Mouse (Mus musculus) cerebellum, adult 11 months (tissue): ENCODE results near the gene Agpat3.
A peak's percentile ranks its signal among the peaks of the same experiment; 100 is the strongest.

Experiments
- DNase-seq: peaks from one replicate; pipeline ENCODE4 v3.0.0; 2022

The Agpat3 gene

GRCm38 (mm10) chr10:78323214-78323880 lies 28.9 kb downstream of the Agpat3 start:
- DNase-seq: peak; percentile 75

GRCm38 (mm10) chr10:78322806-78323205 lies 29.5 kb downstream of the Agpat3 start:
- DNase-seq: no peak

GRCm38 (mm10) chr10:78321133-78321757 lies 31.0 kb downstream of the Agpat3 start:
- no peak for DNase-seq

- DNase-seq: peak; percentile 78
These were observed 31.8 kb downstream of the Agpat3 start for GRCm38 (mm10) chr10:78320526-78320925.

DNA sequence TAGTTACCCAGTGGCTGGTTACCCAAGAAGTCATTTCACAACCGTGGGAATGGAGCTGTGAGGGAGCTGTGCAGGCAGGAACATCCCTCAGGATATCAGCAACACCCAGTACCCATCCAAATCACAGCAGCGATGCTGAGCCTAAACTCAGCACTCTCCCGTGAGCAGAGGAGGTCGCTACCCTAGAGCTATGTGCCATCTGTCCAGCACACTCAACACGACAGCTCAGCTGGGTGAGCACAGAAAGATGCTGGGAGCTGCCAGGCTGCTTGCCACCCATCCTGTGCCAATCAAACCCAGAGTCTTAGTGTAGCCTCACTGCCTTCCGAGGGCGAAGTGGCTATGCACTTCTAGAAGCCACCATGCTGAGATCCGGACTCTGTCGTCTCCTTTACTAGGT lies 32.3 kb downstream of the Agpat3 start:
- DNase-seq: no peak

DNA sequence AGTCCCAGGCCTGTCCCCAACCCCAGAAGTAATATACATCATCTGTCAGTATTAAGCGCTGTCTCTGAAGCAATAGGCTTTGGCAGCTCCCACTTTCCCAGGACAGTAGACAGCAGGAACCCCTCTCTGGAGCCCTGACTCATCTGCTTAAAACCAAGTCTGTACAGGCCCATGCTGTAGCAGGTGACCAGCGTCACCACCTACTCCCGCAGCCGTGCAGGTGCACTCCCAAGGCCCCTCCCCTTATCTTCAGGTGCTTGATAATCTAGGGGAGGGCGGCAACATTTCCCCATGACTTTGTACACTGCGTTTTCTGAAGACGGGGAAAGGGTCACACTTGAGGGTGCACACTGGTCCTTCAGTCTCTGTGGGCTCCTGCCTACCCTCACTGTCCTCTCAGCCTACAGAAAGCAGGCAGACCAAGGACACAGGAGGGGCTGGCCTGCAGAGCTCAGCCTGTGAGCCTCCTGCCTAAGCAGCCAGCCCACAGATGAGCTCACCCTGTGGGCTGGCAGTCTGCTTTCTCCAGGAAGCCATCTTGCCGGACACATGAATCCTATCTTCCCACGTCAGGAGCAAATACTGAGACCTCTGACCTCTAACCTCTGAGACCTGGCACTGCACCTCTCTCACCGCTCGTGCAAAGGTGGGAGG lies 34.9 kb downstream of the Agpat3 start:
- no peak for DNase-seq

- peak; percentile 52 for DNase-seq
These were observed 35.8 kb downstream of the Agpat3 start for GRCm38 (mm10) chr10:78316228-78317087.

DNA sequence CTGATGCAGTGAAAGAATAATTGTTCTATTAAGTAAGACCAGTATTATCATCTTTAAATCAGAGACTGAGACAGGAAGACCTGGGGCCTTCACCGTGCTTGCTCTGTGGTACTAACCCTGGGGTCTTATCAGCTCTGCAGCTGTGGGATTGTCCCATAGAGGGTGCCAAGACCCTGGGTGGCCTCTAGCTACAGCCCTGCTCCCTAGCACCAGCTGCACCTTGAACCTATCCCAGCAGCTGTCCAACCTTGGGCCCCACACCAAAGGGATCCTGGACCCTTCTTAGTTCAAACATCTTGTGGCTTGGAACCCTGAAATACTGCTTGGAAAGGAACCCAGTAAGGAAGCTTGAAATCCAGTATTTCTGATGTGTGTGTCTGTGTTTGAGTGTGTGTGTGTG lies 37.1 kb downstream of the Agpat3 start:
- DNase-seq: no peak

DNA sequence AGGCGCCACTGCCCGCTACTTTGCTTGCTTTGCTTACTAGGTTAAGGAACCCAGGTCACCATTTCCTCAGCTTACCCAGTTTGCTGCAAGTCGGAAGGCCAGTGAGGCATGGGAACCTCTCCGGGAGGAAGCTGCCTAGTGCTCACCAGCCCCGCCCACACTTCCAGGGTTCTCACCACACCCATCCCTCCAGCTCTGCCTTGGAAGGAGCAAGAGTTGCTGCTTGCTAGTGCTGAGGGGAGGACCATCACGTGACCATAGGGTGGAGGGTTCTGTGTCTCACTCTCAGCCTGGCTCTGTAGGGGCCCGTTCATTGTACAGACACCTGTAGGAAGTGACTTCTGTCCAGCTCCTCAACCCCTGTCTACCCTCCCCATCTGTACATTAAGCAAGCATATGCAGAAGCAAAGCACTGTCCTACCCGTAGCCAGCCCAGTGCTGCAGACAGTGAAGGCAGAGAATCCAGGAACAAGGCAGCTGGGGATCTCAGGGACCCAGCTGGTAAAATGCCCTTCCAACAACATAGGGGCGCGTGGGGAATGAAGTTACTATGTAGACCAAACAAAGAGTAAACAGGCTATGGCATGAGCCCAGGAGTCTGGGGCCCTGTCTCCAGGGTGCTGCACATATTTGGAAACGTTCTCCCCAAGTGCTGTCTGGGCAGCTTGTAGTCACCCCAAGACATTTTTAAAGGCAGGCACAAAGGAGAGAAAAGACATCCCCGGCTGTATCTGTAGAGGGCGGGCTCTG lies 40.2 kb downstream of the Agpat3 start:
- no peak for DNase-seq

DNA sequence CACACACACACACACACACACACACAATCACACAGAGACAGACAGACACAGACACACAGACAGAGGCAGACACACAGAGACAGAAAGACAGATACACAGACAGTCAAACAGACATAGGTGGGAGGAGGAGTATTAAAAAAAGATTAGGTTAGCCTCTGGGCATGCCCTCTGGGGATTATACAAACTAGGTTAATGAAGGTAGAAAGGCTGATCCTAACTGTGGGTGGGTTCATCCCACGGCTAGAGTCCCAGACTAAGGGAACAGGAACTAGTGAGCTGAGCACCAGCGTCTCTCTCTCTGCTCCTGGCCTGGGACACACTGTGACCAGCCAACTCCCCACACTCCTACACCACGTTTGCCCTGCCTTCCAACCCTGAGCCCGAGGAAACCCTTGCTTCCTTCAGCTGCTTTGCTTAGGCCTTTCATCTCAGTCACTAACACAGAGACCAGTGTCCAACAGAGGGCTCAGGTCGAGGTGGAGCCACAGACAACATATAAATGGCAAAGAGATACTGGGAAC lies 41.5 kb downstream of the Agpat3 start:
- DNase-seq: no peak

DNA sequence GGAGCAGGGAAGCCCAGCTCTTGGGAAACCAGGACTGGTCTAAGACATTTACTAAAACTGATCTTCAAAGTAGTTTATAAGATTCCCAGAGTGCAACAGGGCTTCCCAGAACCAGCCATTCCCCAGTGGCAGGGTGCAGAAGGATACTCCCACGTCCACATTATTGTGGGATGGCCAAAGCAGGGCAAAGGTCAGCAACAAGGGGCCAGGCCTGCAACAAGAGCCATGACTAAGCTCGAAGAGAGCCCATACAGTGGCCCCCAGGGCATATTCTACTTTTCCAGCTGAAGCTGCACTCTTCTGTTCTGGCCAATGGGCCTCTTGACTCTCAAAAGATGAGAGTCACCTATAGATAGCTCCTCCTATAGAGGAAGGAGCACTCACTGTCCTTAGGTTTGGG lies 43.7 kb downstream of the Agpat3 start:
- no peak for DNase-seq

GRCm38 (mm10) chr10:78307391-78307790 lies 44.9 kb downstream of the Agpat3 start:
- no peak for DNase-seq

- DNase-seq: no peak
These were observed 46.3 kb downstream of the Agpat3 start for GRCm38 (mm10) chr10:78306027-78306426.

DNA sequence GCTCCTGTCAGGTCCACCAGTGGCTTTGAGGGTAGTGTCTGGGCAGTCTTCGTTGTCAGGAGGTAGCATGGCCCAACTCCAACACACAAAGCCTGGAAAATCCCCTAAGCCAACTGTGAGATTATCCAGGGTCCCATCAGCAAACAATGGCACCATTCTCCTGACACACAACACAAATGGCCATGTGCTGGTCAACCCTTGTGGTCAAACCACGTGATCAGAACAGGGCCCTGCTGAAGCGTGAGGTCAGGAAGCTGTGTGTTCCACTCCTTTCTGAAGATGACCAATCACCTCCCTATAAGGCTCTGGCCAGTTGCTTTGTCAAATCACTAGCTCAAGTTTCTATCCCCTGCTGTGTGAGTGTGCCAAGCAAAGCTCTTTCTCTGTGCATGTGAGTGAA lies 47.3 kb downstream of the Agpat3 start:
- DNase-seq: no peak

DNA sequence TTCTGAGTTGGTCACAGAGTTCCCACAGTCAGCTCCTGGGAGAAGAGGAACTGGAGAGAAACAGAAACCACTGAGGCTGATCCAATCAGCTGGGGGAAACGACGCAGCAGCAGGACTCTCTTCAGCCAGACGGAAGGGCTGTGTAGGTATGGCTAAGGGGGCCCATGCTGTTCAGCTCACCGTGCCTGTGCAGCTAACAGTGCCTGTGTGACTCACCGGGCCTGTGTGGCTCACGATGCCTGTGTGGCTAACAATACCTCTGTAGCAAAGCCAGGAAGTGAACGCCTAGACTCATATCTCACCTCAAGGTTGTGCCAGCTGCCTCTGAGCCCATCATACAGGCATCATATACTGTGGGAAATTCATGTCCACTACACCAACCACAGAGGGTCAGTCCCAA lies 48.6 kb downstream of the Agpat3 start:
- DNase-seq: no peak

DNA sequence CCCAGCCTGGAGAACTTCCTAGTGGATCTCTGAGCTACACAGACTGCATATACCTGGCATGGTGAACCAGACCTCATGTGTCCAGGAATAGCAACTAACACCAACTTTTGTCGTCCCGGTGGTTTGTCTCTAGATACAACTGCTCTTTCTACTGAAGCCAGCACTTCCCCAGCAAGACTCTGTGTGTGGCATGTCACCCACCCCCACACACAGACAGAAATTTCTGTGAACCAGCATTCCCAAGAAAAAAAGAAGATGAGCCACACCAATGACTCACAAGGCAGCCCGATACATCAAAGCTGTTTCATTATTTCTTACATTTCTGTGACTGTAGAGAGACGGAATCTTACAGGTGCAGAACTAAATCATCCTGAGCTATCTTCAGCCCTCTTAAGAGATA lies 52.2 kb downstream of the Agpat3 start:
- no peak for DNase-seq

- DNase-seq: no peak
These were observed 53.3 kb downstream of the Agpat3 start for GRCm38 (mm10) chr10:78298651-78299644.

DNA sequence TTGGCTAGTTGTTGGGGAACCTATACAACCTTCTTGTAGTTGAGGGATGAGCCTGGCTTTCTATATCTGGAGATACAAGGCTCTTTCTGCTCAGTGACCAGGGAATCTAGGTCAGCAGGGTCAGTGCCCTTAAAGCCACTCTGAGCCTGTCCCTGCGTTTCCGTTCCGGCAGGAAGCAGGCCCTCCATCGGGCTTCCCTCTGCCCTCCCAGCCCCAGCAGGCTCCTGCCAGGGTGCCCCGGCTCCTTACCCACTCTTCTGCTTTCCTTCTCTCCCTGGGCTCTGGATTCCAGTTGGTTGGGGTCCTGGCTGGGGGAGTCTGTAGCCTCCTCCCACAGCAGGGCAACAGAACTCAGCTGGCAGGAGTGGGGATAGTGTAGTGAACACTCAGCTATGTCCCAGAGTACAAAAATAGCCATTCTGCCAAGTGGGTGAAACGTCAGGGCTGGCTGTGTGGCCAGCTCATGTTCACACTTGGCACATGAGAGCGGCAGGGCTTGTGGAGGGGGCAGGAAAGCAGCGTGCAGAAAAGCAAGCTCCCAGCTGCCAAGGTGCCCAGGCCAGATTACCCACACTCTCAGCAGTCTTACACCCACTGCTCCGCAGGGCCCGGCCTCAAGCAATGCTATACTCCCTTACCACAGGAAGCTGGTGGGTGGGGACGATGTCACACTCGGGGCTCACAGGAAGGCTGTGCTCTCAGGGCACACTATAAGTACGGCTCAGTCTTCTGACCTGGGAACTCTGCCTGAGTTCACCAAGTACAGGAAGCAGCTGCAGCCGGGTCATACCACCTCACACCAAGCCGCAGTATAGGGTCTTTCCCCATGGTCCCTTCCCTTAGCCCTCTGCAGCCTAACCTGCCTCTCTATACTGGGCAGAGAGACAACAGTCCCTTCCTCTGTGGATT lies 54.5 kb downstream of the Agpat3 start:
- DNase-seq: peak; percentile 64

GRCm38 (mm10) chr10:78296980-78297379 lies 55.3 kb downstream of the Agpat3 start:
- DNase-seq: no peak

GRCm38 (mm10) chr10:78296371-78296770 lies 55.9 kb downstream of the Agpat3 start:
- DNase-seq: no peak
